Mouse (Mus musculus) embryonic facial prominence, embryonic 14.5 days (tissue): Measurements from ENCODE around the gene Patz1. TPM values are rescaled to one million over a fixed set of nuclear protein-coding genes. Genes with fewer than 3 reads are reported as not detected.

ENCODE experiments used
- ATAC-seq: fragments of 200-750 bp; cut with Nextera tagmentation; 2 replicates; pipeline ENCODE4 v1.8.0; 2017; ENCODE audit warnings: low read depth, moderate number of reproducible peaks, moderate TSS enrichment
- DNase-seq: peaks from one replicate; pipeline ENCODE4 v3.0.0-alpha.2; 2015; ENCODE audit warnings: low spot score
- H3K27ac ChIP-seq: fragments of 300-500 bp; sonication (generic); replicated peaks from 2 replicates; pipeline ENCODE4 v1.5.1; 2014; ENCODE audit warnings: low read depth, mild to moderate bottlenecking, low read length, moderate library complexity
- H3K27me3 ChIP-seq: fragments of 300-500 bp; sonication (generic); replicated peaks from 2 replicates; pipeline ENCODE4 v1.6.1; 2014; ENCODE audit warnings: low read length; ENCODE audit not compliant: control insufficient read depth, insufficient read depth
- H3K36me3 ChIP-seq: fragments of 300-500 bp; sonication (generic); 2 replicates; pipeline ENCODE4 v1.6.1; 2014; ENCODE audit warnings: low read length, mixed read lengths; ENCODE audit not compliant: control insufficient read depth, insufficient read depth
- H3K4me1 ChIP-seq: fragments of 300-500 bp; sonication (generic); 2 replicates; pipeline ENCODE4 v1.6.1; 2014; ENCODE audit warnings: antibody characterized with exemption, low read length; ENCODE audit not compliant: control insufficient read depth, insufficient read depth
- H3K4me2 ChIP-seq: fragments of 300-500 bp; sonication (generic); 2 replicates; pipeline ENCODE4 v1.6.1; 2014; ENCODE audit warnings: low read depth, mild to moderate bottlenecking, low read length, moderate library complexity, mixed read lengths
- H3K4me3 ChIP-seq: fragments of 300-500 bp; sonication (generic); 2 replicates; pipeline ENCODE4 v1.5.1; 2014; ENCODE audit warnings: low read depth, mild to moderate bottlenecking, low read length
- H3K9ac ChIP-seq: fragments of 300-500 bp; sonication (generic); 2 replicates; pipeline ENCODE4 v1.6.1; 2014; ENCODE audit warnings: low read depth, mild to moderate bottlenecking, low read length, moderate library complexity, mixed read lengths
- H3K9me3 ChIP-seq: fragments of 300-500 bp; sonication (generic); 2 replicates; pipeline ENCODE4 v1.6.1; 2016; ENCODE audit warnings: low read length; ENCODE audit not compliant: control insufficient read depth
- WGBS: fragments of 180-500 bp; shearing (Covaris S2); extraction: QIAGEN DNeasy Blood & Tissue Kit; methylation state at CpG from one replicate; pipeline ENCODE4 v1.1.7; 2014; 5-methylcytosine and 5-hydroxymethylcytosine counted together
- polyA plus RNA-seq: library from polyadenylated mRNA; unstranded; fragments of >200 nt; fragmentation: Nextera tagmentation; extraction: Ambion mirVana; gene quantifications from 2 replicates; pipeline ENCODE4 v1.2.1, GENCODE M21; 2014

The Patz1 gene
- polyA plus RNA-seq, 1 experiment from 2014 or later = 35.3 TPM

DNA sequence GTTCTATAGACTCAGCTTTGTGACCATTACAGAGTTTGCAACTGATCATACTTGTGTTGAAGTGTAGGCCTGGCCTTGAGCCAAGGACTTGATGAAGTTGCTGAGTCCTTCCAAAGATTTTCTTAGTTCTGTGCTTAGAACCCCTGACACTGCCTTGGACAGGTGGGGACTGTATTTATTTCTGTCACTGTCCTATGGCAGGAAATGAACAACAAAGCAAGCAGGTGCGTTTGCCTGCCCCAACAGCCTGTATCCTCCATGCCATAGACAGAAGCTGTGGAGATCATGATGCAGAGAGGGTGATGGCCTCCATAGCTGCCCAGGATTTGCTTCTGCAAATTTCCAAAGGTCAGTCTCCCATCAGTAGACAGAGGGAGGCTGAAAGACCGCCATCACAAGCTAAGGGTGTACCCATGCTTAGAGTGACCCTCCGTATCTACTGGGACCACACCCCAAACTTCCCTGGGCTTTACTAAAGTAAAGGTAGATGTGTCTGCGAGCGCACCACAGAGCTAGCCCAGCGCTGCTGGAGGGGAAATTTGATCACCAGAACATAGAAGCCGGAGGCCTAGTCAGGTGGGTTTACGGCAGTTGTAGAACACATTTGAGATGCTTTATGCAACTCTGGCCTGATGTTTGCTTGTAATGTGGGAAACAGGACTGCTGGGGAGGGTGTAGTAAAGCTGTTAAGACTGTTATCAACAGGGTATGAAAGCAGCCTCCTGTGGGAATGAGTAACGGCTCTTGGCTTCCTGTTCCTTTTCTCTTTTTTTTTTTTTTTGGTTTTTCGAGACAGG lies 22.3 kb downstream of the Patz1 start:
- Histone ChIP-seq H3K27ac (no peak overlapping the region), H3K4me1 (no peaks in the 10 kb centered on the region), H3K9ac (no peak overlapping the region), H3K4me2 (no peak overlapping the region), H3K9me3 (no peaks in the 10 kb centered on the region), H3K4me3 (no peak overlapping the region), H3K27me3 (no peaks in the 10 kb centered on the region), H3K36me3 (peaks cover 59% of the 10 kb centered on the region)
- WGBS = 85% methylated on average over 10 of the region's 10 CpGs
- ATAC-seq (no peak), DNase-seq (no peak)

DNA sequence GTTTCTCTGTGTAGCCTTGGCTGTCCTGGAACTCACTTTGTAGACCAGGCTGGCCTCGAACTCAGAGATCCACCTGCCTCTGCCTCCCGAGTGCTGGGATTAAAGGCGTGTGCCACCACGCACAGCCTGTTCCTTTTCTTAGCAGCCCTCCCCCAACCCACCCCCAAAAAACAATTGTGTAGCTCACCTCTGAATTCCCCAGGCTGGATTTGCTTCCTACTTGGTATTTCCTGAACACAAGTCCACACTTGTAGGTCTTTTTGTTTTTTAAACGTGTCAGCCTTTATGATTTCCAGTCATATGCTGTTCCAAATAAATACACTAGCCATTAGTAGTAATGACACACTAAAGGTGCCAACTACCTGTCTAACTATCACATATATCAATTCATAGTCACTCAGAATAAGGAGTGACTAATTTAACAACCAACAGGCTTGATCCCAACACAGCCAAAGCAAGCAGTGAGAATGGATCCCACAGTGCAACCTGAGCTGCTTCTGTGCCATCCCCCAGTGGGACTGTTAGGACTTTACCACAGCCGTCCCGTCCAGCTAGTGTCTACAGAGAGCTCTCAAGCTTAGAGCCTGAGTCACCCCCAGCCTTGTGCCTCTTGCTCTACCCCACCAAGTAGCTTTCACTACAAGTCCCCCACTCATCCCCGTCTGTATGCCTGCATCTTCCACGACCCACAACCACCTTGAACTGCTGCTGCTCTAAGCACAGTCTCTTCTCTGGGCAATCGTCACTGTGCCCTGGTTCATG lies 23.1 kb downstream of the Patz1 start:
- Histone ChIP-seq H3K27ac (no peak overlapping the region), H3K9me3 (no peaks in the 10 kb centered on the region), H3K27me3 (no peaks in the 10 kb centered on the region), H3K9ac (no peak overlapping the region), H3K36me3 (peaks cover 51% of the 10 kb centered on the region), H3K4me2 (no peak overlapping the region), H3K4me3 (no peak overlapping the region), H3K4me1 (no peaks in the 10 kb centered on the region)
- 77% methylated on average over 10 of the region's 10 CpGs for WGBS
- no peak for ATAC-seq
- DNase-seq = no peak

DNA sequence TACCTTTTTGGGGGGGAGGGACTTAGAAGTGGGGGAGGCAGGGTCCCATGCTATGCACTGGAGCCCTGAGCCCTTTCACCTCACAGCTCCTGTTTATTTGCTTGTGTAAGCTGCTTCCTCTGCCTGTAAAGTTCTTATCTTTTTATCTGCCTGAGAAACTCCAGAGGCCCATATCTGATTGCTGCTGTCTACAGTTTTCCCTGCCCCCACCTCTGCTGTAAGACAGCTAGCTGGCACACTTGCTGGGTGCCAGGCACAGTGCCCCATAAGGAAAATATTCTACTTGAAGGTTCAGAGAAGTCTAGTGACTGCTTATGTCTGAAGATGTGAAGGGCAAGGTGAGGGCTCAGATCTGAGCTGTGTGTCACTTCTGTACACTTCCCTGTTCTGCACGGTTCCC lies 24.6 kb downstream of the Patz1 start:
- Histone ChIP-seq H3K27ac (no peak overlapping the region), H3K9me3 (0 out of 2 replicates have a peak, but pooled peaks cover 5% of the 10 kb centered on the region), H3K4me3 (no peak overlapping the region), H3K36me3 (peaks cover 36% of the 10 kb centered on the region), H3K27me3 (no peaks in the 10 kb centered on the region), H3K4me1 (no peaks in the 10 kb centered on the region), H3K4me2 (no peak overlapping the region), H3K9ac (no peak overlapping the region)
- ATAC-seq (no peak), DNase-seq (no peak)
- WGBS = 95% methylated on average over 1 of the region's 1 CpGs

DNA sequence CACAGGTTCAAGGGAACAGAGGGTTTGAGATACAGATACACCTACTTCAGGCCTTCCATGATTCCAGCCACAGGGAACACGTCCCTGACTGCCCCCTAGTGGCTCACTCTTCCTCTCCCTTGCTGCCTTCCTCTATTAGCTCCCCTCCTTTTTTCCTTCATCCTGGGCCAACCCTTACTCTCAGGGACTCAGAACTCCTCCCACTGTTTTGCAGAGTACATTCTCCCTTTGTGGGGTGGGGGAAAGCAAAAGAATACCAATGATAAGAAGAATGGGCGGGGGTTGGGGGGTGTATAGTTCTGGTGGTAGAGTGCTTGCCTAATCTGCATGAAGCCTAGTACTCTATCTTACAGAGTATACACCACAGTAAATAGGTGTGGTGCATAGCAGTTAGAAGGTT lies 25.5 kb downstream of the Patz1 start:
- Histone ChIP-seq H3K4me2 (no peak overlapping the region), H3K27me3 (no peaks in the 10 kb centered on the region), H3K4me3 (no peak overlapping the region), H3K27ac (no peak overlapping the region), H3K36me3 (peaks cover 27% of the 10 kb centered on the region), H3K9me3 (0 out of 2 replicates have a peak, but pooled peaks cover 5% of the 10 kb centered on the region), H3K9ac (no peak overlapping the region), H3K4me1 (no peaks in the 10 kb centered on the region)
- 35% methylated on average over 2 of the region's 2 CpGs for WGBS
- DNase-seq (peak; percentile 52), ATAC-seq (peak; percentile 66)

DNA sequence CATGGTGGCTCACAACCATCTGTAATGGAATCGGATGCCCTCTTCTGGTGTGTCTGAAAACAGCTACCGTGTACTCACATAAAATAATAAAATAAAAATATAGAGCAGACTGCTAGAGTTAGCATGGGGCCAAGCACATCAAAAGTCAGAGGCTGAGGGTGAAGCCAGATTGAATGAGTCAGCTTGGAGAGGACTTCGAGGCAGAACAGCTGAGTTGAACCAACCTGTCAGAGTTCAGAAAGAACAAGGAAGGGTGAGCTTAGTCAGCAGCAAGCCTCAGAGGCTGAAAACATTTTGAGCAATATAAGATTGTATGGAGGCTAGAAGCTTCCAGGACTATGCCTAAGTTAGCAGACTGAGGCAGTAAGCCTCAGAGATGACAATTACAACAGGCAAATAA lies 29.6 kb downstream of the Patz1 start:
- Histone ChIP-seq H3K9me3 (0 out of 2 replicates have a peak, but pooled peaks cover 5% of the 10 kb centered on the region), H3K27ac (no peak overlapping the region), H3K9ac (no peak overlapping the region), H3K4me3 (no peak overlapping the region), H3K4me2 (no peak overlapping the region), H3K36me3 (no peaks in the 10 kb centered on the region), H3K4me1 (no peaks in the 10 kb centered on the region), H3K27me3 (no peaks in the 10 kb centered on the region)
- WGBS = 92% methylated on average over 3 of the region's 3 CpGs
- no peak for DNase-seq
- no peak for ATAC-seq

DNA sequence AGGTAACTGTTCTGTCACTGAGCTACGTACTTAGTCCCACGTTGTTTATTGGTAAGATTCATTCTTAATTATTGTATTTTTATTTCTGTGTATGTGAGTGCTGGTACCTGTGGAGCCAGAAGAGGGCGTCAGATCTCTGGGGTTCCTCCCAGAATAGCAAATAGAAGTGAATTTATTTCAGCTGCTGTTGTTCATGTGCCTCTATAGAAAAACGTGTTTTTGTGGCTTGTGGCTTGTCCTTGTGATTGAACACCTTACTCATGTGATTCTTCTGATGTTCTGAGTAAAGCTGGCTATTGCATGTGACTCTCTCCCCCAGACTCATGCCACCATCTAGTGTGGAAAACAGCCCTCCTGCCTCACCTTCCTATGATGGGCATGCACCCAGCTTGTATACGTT lies 39.6 kb downstream of the Patz1 start:
- Histone ChIP-seq H3K4me2 (no peak overlapping the region), H3K4me1 (peaks cover 16% of the 10 kb centered on the region), H3K27ac (no peak overlapping the region), H3K9ac (no peak overlapping the region), H3K27me3 (no peaks in the 10 kb centered on the region), H3K4me3 (no peak overlapping the region), H3K9me3 (no peaks in the 10 kb centered on the region), H3K36me3 (peaks cover 5% of the 10 kb centered on the region; the same call in 1 of the 2 replicates)
- DNase-seq = no peak
- ATAC-seq = no peak
- 80% methylated on average over 5 of the region's 5 CpGs for WGBS

DNA sequence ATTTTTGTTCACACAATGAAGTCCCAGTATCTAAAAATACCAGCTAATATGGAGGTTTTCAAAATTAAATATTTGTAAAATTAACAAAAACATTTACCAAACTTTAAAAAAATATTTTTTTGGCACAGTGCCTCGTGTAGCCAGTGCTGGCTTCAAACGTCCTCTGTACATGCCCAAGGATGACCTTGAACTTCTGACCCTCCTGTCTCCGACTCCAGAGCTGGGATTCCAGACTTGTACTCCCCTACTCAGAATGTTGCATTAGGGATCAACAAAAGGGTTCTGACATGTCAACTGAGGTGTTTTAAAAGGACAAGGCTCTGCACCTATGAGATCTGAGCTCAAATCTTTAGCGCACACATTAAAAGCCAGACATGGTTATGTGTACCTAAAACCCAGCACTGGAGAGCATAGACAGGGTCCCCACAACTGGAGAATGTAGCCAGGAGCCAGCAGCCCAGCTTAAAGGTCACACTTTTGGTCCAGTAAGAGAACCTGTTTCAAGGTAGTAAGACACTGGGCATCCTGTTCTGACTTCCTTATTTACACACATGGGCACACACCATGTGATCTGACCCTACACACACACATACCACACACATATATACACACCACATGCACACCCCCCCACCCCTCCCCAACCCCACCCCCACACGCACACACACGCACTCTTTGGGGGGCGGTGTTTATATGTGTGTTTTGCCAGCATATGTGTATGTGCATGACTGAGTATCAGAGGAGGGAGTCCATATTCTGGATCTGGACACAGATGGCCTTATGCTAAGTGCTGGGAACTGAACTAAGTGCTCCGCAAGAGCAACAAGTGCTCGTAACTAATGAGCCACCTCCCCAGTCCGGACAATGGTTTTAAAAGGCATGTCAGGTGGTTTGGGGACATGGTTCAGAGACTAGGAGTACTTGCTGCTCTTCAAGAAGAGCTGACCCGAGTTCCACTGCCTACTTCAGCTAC lies 40.4 kb downstream of the Patz1 start:
- H3K27ac ChIP-seq = 0 out of 2 replicates have a peak overlapping the region, but pooled peaks have one; percentile 44
- peaks cover 10% of the 10 kb centered on the region; the same call in 1 of the 2 replicates for H3K36me3 ChIP-seq
- 70% methylated on average over 11 of the region's 11 CpGs for WGBS
- H3K27me3 ChIP-seq = no peaks in the 10 kb centered on the region
- no peak overlapping the region for H3K9ac ChIP-seq
- peaks cover 16% of the 10 kb centered on the region for H3K4me1 ChIP-seq
- ATAC-seq = no peak
- no peak for DNase-seq
- H3K9me3 ChIP-seq = no peaks in the 10 kb centered on the region
- H3K4me2 ChIP-seq = no peak overlapping the region
- no peak overlapping the region for H3K4me3 ChIP-seq

DNA sequence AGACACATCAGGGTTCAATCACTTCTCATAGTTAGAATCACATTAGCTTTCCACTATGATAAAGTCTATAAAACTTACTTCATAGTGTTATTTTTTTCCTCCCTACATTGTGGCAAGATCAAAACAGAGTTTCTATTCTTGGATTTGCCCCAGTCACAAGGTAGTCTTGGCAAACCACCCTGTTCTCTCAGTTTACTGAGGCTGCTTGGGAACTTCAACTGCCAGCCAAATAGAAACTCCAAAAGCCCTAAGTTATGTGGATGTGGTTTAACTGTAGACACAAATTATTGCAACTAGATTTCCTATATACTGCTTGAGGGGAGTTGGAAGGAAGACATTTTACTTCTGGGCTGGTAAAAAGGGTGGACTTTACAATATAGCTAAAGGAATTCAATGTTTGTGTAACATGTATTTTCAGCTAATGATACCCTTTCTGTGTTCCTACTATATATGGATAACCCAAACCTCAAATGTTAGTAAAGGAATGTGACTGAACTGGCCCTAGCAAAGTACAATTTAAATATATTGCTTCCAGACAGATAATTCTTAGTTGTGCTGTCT lies 41.3 kb downstream of the Patz1 start, which contains the start of gene Pik3ip1:
Gene Pik3ip1, plus strand, starts transcription at position 511 of the 561 bp plus-strand sequence.
- Histone ChIP-seq H3K4me2 (peak within 1 kb of the TSS; percentile 100), H3K27me3 (no peaks in the 10 kb centered on the region), H3K4me3 (peak within 1 kb of the TSS; percentile 54), H3K36me3 (peaks cover 10% of the 10 kb centered on the region; the same call in 1 of the 2 replicates), H3K4me1 (peaks cover 16% of the 10 kb centered on the region), H3K9ac (peak within 1 kb of the TSS; percentile 65), H3K9me3 (no peaks in the 10 kb centered on the region), H3K27ac (peak within 1 kb of the TSS; percentile 50)
- peak; percentile 69 for DNase-seq
- ATAC-seq = no peak; the same call in 1 of the 2 replicates
